Mouse (Mus musculus) large intestine, adult 2 months (tissue): Measurements from ENCODE around the gene Brwd3. TPM values are rescaled to one million over a fixed set of nuclear protein-coding genes. Genes with fewer than 3 reads are reported as not detected.

Experiments used
- polyA plus RNA-seq: library from polyadenylated mRNA; depleted of rRNA; stranded (reverse); fragments of >200 nt; gene quantifications from 2 replicates; pipeline ENCODE4 v1.2.3, GENCODE M21; 2012; rRNA removed

The Brwd3 gene
- polyA plus RNA-seq, 1 experiment: 0.60 TPM

Other genes starting within 250 kb of the Brwd3 start
- gene Gm379, start 169.5 kb downstream of the Brwd3 start, polyA plus RNA-seq: 1.7 and 2.7 TPM in 2 replicates
- gene Hmgn5, start 179.0 kb upstream of the Brwd3 start, polyA plus RNA-seq: 1.0 and 1.3 TPM in 2 replicates